Mouse (Mus musculus) gastrocnemius, adult 2 months (tissue): ENCODE measurements around the gene Olfr1320. TPM values are rescaled to one million over a fixed set of nuclear protein-coding genes. Genes with fewer than 3 reads are reported as not detected.
"Not testable (repeated sequence)": the region's sequence is repeated elsewhere in the genome, so short reads cannot be mapped to it uniquely, and the experiment has no call there.

Source experiments
- DNase-seq: peaks from one replicate; pipeline ENCODE4 v3.0.0; 2022
- H3K27ac ChIP-seq: fragments of 200-600 bp; 2 replicates; pipeline ENCODE4 v1.8.1; 2022; ENCODE audit warnings: mild to moderate bottlenecking
- H3K4me3 ChIP-seq: fragments of 200-600 bp; 2 replicates; pipeline ENCODE4 v1.8.1; 2022; ENCODE audit warnings: mild to moderate bottlenecking, moderate library complexity
- CTCF ChIP-seq: fragments of 200-600 bp; IDR thresholded peaks from 2 replicates; pipeline ENCODE4 v1.8.1; 2022; ENCODE audit warnings: antibody characterized with exemption, mild to moderate bottlenecking, moderate library complexity
- intact Hi-C: fragments of 180-260 bp; cut with DNase I; formaldehyde crosslinking; loops from one replicate; pipeline ENCODE4 v1.15.1; 2025
- long read RNA-seq, 2 experiments: library from polyadenylated mRNA; stranded (forward); transcript quantifications; one replicate each; pipeline ENCODE4 v2.0.0; 2021
- total RNA-seq, 2 experiments: library from RNA; stranded (reverse); gene quantifications; 2 replicates each; pipeline ENCODE4 v1.2.3; 2021

The Olfr1320 gene
- total RNA-seq = not detected
- long read RNA-seq, experiment 1 = 0 reads
- long read RNA-seq, experiment 2 = 0 reads

GRCm38 (mm10) chrX:49672033-49672432 is at the start of gene Olfr1320:
Olfr1320 (plus strand) TSS chrX:49672333.
- no peak for DNase-seq
- intact Hi-C loops = no loop called here
- TF ChIP-seq CTCF = no peak
- no peak within 1 kb of the TSS for H3K27ac ChIP-seq
- H3K4me3 ChIP-seq = no peak within 1 kb of the TSS

GRCm38 (mm10) chrX:49627566-49627965 is 44.6 kb upstream of the Olfr1320 start:
- DNase-seq = no peak
- Histone ChIP-seq H3K27ac (no peak overlapping the region), H3K4me3 (no peak overlapping the region)
- TF ChIP-seq CTCF = no peak
- intact Hi-C loops = no loop called here

GRCm38 (mm10) chrX:49631195-49631594 is 40.9 kb upstream of the Olfr1320 start:
- no peak overlapping the region for H3K4me3 ChIP-seq
- H3K27ac ChIP-seq = no peak overlapping the region
- no peak for DNase-seq
- intact Hi-C loops = no loop called here
- no peak for TF ChIP-seq CTCF

GRCm38 (mm10) chrX:49660781-49661180 is 11.4 kb upstream of the Olfr1320 start:
- intact Hi-C loops = not testable (repeated sequence)
- Histone ChIP-seq H3K27ac (0 out of 2 replicates have a peak overlapping the region, but pooled peaks have one; percentile 46), H3K4me3 (peak overlapping the region; percentile 56)
- DNase-seq = peak; percentile 24

Other genes starting within 250 kb of the Olfr1320 start
- gene Arhgap36, start 208.4 kb upstream of the Olfr1320 start, total RNA-seq = not detected
- not detected for gene Olfr1321, start 62.7 kb downstream of the Olfr1320 start, total RNA-seq
- gene Igsf1, start 125.4 kb downstream of the Olfr1320 start, total RNA-seq = 1 to 10 TPM in 1 of 2 experiments, under 1 TPM in 1; 0.84 to 1.6 TPM
- not detected for gene Olfr1322, start 219.2 kb downstream of the Olfr1320 start, total RNA-seq